Mouse (Mus musculus) c-Kit-negative CD71-positive TER-119-positive erythroid progenitor cells, embryonic 14.5 days (primary cell): Measurements from ENCODE around the gene Sh3gl1.

ENCODE experiments used
- DNase-seq: peaks from one replicate; pipeline ENCODE4 v3.0.0-alpha.2; 2013; ENCODE audit warnings: low read depth, low spot score

Sh3gl1 gene

GRCm38 (mm10) chr17:55999794-56000499, 36.5 kb downstream of the Sh3gl1 start:
- DNase-seq = no peak

- no peak for DNase-seq
Measured at GRCm38 (mm10) chr17:55996007-55996406, 40.4 kb downstream of the Sh3gl1 start.

- no peak for DNase-seq
Measured at GRCm38 (mm10) chr17:55990278-55990898, 46.0 kb downstream of the Sh3gl1 start.

- DNase-seq = no peak
Measured at GRCm38 (mm10) chr17:55986030-55986961, 50.1 kb downstream of the Sh3gl1 start, which contains the start of gene Fsd1. Gene Fsd1, plus strand, starts transcription at chr17:55986509.

- DNase-seq = no peak
Measured at GRCm38 (mm10) chr17:55977301-55977700, 59.1 kb downstream of the Sh3gl1 start.

- DNase-seq = no peak
Measured at GRCm38 (mm10) chr17:55976255-55976862, 60.1 kb downstream of the Sh3gl1 start.

- DNase-seq = no peak
Measured at GRCm38 (mm10) chr17:55971453-55971852, 65.0 kb downstream of the Sh3gl1 start.

GRCm38 (mm10) chr17:55969966-55970891, 66.2 kb downstream of the Sh3gl1 start, which contains the start of gene Shd:
Gene Shd, plus strand, starts transcription at chr17:55970467.
- no peak for DNase-seq

- DNase-seq = no peak
Measured at GRCm38 (mm10) chr17:55969560-55969959, 66.9 kb downstream of the Sh3gl1 start.

GRCm38 (mm10) chr17:55968210-55968609, 68.2 kb downstream of the Sh3gl1 start:
- no peak for DNase-seq

GRCm38 (mm10) chr17:55967186-55967585, 69.2 kb downstream of the Sh3gl1 start:
- no peak for DNase-seq
